Mouse (Mus musculus) forebrain, postnatal 0 days (tissue): ENCODE results near the gene Rilpl1. TPM values are rescaled to one million over a fixed set of nuclear protein-coding genes. Genes with fewer than 3 reads are reported as not detected.
"Not testable (repeated sequence)": the region's sequence is repeated elsewhere in the genome, so short reads cannot be mapped to it uniquely, and the experiment has no call there.

Source experiments
- ATAC-seq: fragments of 200-750 bp; cut with Nextera tagmentation; 2 replicates; pipeline ENCODE4 v1.8.0; 2017; ENCODE audit warnings: mild to moderate bottlenecking, moderate library complexity
- DNase-seq: peaks from one replicate; pipeline ENCODE4 v3.0.0-alpha.2; 2015
- H3K27ac ChIP-seq: fragments of 300-500 bp; sonication (generic); 2 replicates; pipeline ENCODE4 v1.5.1; 2014; ENCODE audit warnings: low read depth, mild to moderate bottlenecking, antibody characterized with exemption, low read length, moderate library complexity, mixed read lengths
- H3K27me3 ChIP-seq: fragments of 300-500 bp; sonication (generic); 2 replicates; pipeline ENCODE4 v1.6.1; 2014; ENCODE audit warnings: mild to moderate bottlenecking, low read length, mixed read lengths; ENCODE audit not compliant: insufficient read depth
- H3K36me3 ChIP-seq: fragments of 300-500 bp; sonication (generic); 2 replicates; pipeline ENCODE4 v1.6.1; 2014; ENCODE audit warnings: mild to moderate bottlenecking, moderate library complexity; ENCODE audit not compliant: insufficient read depth
- H3K4me1 ChIP-seq: fragments of 300-500 bp; sonication (generic); 2 replicates; pipeline ENCODE4 v1.6.1; 2014; ENCODE audit warnings: antibody characterized with exemption; ENCODE audit not compliant: insufficient read depth
- H3K4me2 ChIP-seq: fragments of 300-500 bp; sonication (generic); 2 replicates; pipeline ENCODE4 v1.6.1; 2014; ENCODE audit warnings: low read depth, mild to moderate bottlenecking, moderate library complexity
- H3K4me3 ChIP-seq: fragments of 300-500 bp; sonication (generic); 2 replicates; pipeline ENCODE4 v1.5.1; 2014; ENCODE audit warnings: low read depth, low read length, mixed read lengths
- H3K9ac ChIP-seq: fragments of 300-500 bp; sonication (generic); 2 replicates; pipeline ENCODE4 v1.6.1; 2014; ENCODE audit warnings: mild to moderate bottlenecking
- H3K9me3 ChIP-seq: fragments of 300-500 bp; sonication (generic); 2 replicates; pipeline ENCODE4 v1.6.1; 2016; ENCODE audit warnings: low read length
- CTCF ChIP-seq: sonication (generic); IDR thresholded peaks from 2 replicates; pipeline ENCODE4 v1.5.1; 2016; ENCODE audit warnings: antibody characterized with exemption, control low read depth, low read depth
- WGBS: fragments of 180-500 bp; shearing (Covaris S2); extraction: QIAGEN DNeasy Blood & Tissue Kit; methylation state at CpG from one replicate; pipeline ENCODE4 v1.1.7; 2014; 5-methylcytosine and 5-hydroxymethylcytosine counted together
- polyA plus RNA-seq: library from polyadenylated mRNA; unstranded; fragments of >200 nt; fragmentation: Nextera tagmentation; extraction: Ambion mirVana; gene quantifications from 2 replicates; pipeline ENCODE4 v1.2.1, GENCODE M21; 2015
- total RNA-seq: library from RNA; depleted of rRNA; stranded (reverse); fragments of >200 nt; gene quantifications from 2 replicates; pipeline ENCODE4 v1.2.3, GENCODE M21; 2014

Gene Rilpl1
- total and polyA plus RNA-seq, 2 experiments from 2014 or later: 10.0 to 11.8 TPM

DNA sequence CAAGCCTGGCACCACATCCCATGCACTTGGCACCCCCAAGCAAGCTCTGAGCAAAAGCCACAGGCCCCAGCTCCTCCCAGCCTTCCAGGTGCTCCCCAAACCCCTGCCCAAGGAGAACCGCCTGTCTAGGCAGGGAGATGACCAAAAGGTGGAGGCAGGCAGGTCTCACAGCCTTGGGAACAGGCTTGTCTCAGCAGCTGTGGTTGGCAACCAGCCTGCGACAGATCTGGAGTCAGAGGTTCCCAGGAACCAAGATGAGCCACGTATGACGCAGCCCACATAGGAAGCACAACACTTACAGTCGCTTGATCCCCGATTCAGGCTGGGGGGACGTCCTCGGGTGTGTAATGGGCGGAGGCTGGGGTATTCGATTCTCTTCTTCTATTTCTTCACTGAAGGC is 29.6 kb downstream of the Rilpl1 start:
- H3K9me3 ChIP-seq: no peaks in the 10 kb centered on the region
- H3K9ac ChIP-seq: no peak overlapping the region
- H3K4me2 ChIP-seq: no peak overlapping the region
- H3K27ac ChIP-seq: no peak overlapping the region
- ATAC-seq: no peak
- no peak for DNase-seq
- H3K4me1 ChIP-seq: no peaks in the 10 kb centered on the region
- H3K36me3 ChIP-seq: peaks cover 16% of the 10 kb centered on the region
- WGBS: 88% methylated on average over 10 of the region's 10 CpGs
- no peaks in the 10 kb centered on the region for H3K27me3 ChIP-seq
- no peak overlapping the region for H3K4me3 ChIP-seq
- TF ChIP-seq CTCF: no peak

DNA sequence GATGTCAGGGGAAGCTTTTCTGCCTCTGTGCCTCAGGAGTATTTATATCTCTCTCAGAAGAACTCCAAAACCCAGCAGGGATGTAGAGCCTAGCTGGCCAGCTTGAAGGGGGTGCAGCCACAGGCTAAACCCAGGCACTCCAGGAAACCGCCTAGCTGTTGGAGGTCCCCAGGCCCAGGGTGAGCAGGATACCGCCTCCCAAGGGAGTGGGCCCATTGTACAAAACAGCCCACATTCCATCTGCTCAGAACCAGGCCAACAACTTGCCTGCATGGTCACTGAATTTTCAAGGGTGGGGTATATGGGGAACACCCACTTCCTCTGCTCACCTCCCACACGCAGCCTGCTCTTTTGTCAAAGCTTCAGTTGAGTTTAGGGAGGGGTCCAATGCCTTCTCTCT is 30.6 kb downstream of the Rilpl1 start:
- H3K4me3 ChIP-seq: no peak overlapping the region
- no peak for DNase-seq
- no peak for ATAC-seq
- peaks cover 16% of the 10 kb centered on the region for H3K36me3 ChIP-seq
- no peaks in the 10 kb centered on the region for H3K4me1 ChIP-seq
- TF ChIP-seq CTCF: no peak
- 93% methylated on average over 3 of the region's 3 CpGs for WGBS
- no peak overlapping the region for H3K9ac ChIP-seq
- no peak overlapping the region for H3K4me2 ChIP-seq
- H3K9me3 ChIP-seq: no peaks in the 10 kb centered on the region
- no peaks in the 10 kb centered on the region for H3K27me3 ChIP-seq
- no peak overlapping the region for H3K27ac ChIP-seq

DNA sequence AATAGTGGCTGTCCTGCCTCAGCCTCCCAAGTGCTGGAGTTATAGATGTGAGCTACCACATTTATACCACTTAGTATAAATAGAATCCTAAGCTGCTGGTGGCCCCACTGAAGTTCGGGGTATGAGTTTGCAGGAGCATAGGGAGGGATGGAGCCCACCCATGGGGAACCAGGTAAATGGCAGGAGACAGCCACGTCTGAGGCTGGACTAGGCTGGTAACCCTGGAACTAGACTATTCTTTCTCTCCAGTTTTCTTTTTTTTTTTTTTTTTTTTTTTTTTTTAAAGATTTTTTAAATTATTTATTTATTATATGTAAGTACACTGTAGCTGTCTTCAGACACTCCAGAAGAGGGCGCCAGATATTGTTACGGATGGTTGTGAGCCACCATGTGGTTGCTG is 31.2 kb downstream of the Rilpl1 start:
- H3K4me1 ChIP-seq, H3K4me2 ChIP-seq, H3K27me3 ChIP-seq, H3K4me3 ChIP-seq, ATAC-seq, H3K27ac ChIP-seq, DNase-seq, H3K9me3 ChIP-seq, H3K9ac ChIP-seq: not testable (repeated sequence)
- 69% methylated on average over 2 of the region's 4 CpGs for WGBS
- peaks cover 16% of the 10 kb centered on the region for H3K36me3 ChIP-seq

DNA sequence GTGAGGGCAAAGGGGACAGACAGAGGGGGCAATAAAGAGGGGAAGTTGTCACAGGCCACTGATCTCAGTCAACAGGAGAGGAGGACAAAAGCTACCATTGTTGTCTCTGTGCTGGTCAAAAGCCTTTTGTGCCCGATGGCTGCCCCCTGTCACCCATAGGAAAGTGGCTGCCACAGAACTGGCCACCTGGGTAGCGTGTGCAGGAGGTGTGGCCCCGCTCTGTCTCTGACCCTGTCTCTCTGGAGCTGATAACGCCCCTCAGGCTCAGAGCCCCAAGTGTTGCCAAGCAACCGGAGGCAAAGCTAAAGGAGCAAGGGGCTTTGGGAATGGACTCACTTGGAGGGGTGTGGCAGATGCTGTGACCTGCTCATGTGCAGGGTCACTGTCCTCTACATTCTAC is 32.2 kb downstream of the Rilpl1 start:
- Histone ChIP-seq H3K4me1 (no peaks in the 10 kb centered on the region), H3K9ac (no peak overlapping the region), H3K36me3 (peaks cover 21% of the 10 kb centered on the region), H3K4me2 (no peak overlapping the region), H3K27me3 (no peaks in the 10 kb centered on the region), H3K4me3 (no peak overlapping the region), H3K9me3 (no peaks in the 10 kb centered on the region), H3K27ac (no peak overlapping the region)
- no peak for ATAC-seq
- TF ChIP-seq CTCF: no peak
- no peak for DNase-seq
- 28% methylated on average over 5 of the region's 5 CpGs for WGBS

DNA sequence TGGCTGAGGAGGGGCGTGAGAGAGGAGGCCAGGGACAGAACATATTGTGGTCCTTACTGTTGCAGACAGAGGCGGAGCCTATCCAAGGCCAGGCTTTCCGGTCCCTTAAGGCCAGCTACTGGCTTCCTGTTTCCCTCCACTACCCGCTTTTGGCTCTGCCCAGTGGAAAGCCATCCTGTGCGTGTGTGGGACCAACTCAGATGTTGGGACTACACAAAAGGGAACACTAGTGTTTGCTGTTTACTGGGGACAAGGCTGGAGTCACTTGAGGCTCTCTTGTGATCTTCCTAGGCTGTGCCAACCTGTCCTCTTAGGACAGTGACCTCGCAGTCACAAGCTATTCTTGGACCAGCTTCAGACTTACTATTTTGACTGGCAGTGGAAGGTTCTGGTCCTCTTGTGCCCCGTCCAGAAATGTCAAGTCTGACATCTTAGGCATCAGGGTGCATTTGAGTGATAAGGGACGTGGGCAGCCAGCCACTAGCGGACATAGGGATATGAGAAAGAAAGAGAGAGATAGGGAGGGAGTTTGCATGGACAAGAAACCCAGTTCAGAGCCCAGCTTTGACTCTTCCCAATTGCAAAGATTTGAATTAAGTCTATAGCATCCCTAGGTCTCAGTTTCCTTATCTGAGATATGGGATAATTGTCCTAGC is 32.8 kb downstream of the Rilpl1 start:
- H3K27ac ChIP-seq: no peak overlapping the region
- DNase-seq (no peak), ATAC-seq (no peak)
- no peak overlapping the region for H3K9ac ChIP-seq
- H3K9me3 ChIP-seq: no peaks in the 10 kb centered on the region
- 84% methylated on average over 9 of the region's 9 CpGs for WGBS
- no peak for TF ChIP-seq CTCF
- no peak overlapping the region for H3K4me3 ChIP-seq
- H3K4me2 ChIP-seq: no peak overlapping the region
- H3K4me1 ChIP-seq: no peaks in the 10 kb centered on the region
- H3K27me3 ChIP-seq: no peaks in the 10 kb centered on the region
- H3K36me3 ChIP-seq: peaks cover 22% of the 10 kb centered on the region

GRCm38 (mm10) chr5:124496614-124497514 is 34.3 kb downstream of the Rilpl1 start:
- no peaks in the 10 kb centered on the region for H3K27me3 ChIP-seq
- H3K9ac ChIP-seq: no peak overlapping the region
- no peak for TF ChIP-seq CTCF
- 86% methylated on average over 15 of the region's 15 CpGs for WGBS
- no peaks in the 10 kb centered on the region for H3K4me1 ChIP-seq
- DNase-seq: no peak
- H3K9me3 ChIP-seq: no peaks in the 10 kb centered on the region
- peaks cover 23% of the 10 kb centered on the region for H3K36me3 ChIP-seq
- H3K4me3 ChIP-seq: no peak overlapping the region
- H3K27ac ChIP-seq: no peak overlapping the region
- no peak for ATAC-seq
- H3K4me2 ChIP-seq: no peak overlapping the region

DNA sequence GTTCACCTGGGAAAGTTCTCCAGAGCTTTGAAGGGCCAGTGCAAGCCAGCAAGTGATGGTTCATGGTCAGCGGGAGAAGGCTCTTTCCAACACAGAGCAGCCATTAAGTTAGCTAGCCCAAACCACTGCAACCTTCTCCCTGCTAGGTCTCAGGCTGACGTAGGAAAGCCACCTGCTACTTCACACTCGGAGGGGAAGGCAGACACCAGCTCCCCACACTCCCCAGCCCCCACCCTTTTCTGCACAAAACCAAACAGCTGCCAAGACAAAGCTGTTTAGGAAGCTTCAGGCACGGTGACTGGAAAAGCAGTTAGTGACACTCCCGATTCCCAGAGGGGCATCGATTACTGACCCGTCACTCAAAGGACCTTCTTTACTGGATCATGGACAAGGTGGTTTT is 35.6 kb downstream of the Rilpl1 start:
- H3K9me3 ChIP-seq: no peaks in the 10 kb centered on the region
- no peak overlapping the region for H3K4me2 ChIP-seq
- H3K4me3 ChIP-seq: no peak overlapping the region
- ATAC-seq (no peak), DNase-seq (no peak)
- H3K9ac ChIP-seq: no peak overlapping the region
- peaks cover 33% of the 10 kb centered on the region for H3K36me3 ChIP-seq
- no peak overlapping the region for H3K27ac ChIP-seq
- WGBS: 52% methylated on average over 7 of the region's 7 CpGs
- no peaks in the 10 kb centered on the region for H3K4me1 ChIP-seq
- no peak for TF ChIP-seq CTCF
- H3K27me3 ChIP-seq: no peaks in the 10 kb centered on the region
